Mouse (Mus musculus) spleen, adult 2 months (tissue): Measurements from ENCODE around the gene Cnpy2. TPM values are rescaled to one million over a fixed set of nuclear protein-coding genes. Genes with fewer than 3 reads are reported as not detected.
A peak's percentile ranks its signal among the peaks of the same experiment; 100 is the strongest.

Source experiments
- DNase-seq, 2 experiments: peaks; one replicate each; pipeline versions ENCODE4 v3.0.0 to v3.0.0-alpha.2; 2012 to 2021; ENCODE audit warnings: low spot score in 2 of 2, low read depth in 1 of 2
- H3K27ac ChIP-seq: fragments of 200-500 bp; 2 replicates; pipeline ENCODE4 v1.5.1; 2012; ENCODE audit warnings: low read length, inconsistent platforms; ENCODE audit not compliant: insufficient read depth
- H3K27me3 ChIP-seq: fragments of 200-500 bp; 2 replicates; pipeline ENCODE4 v1.6.1; 2012; ENCODE audit warnings: mild to moderate bottlenecking, moderate library complexity, low read length, inconsistent platforms; ENCODE audit not compliant: control insufficient read depth, insufficient read depth
- H3K36me3 ChIP-seq: fragments of 200-500 bp; 2 replicates; pipeline ENCODE4 v1.6.1; 2012; ENCODE audit warnings: mild to moderate bottlenecking, low read length, inconsistent platforms; ENCODE audit not compliant: control insufficient read depth, insufficient read depth
- H3K4me1 ChIP-seq: fragments of 200-500 bp; 2 replicates; pipeline ENCODE4 v1.6.1; 2011; ENCODE audit warnings: inconsistent platforms; ENCODE audit not compliant: control insufficient read depth, insufficient read depth, insufficient read length
- H3K4me3 ChIP-seq: fragments of 200-500 bp; 2 replicates; pipeline ENCODE4 v1.5.1; 2011; ENCODE audit warnings: mild to moderate bottlenecking, inconsistent platforms; ENCODE audit not compliant: insufficient read depth, insufficient read length; ENCODE audit errors: extremely low read depth
- CTCF ChIP-seq: fragments of 200-500 bp; IDR thresholded peaks from 2 replicates; pipeline ENCODE4 v1.5.1; 2011; ENCODE audit warnings: mild to moderate bottlenecking, inconsistent platforms; ENCODE audit not compliant: insufficient read depth, insufficient read length, insufficient replicate concordance; ENCODE audit errors: extremely low read depth
- POLR2A ChIP-seq: fragments of 200-500 bp; IDR thresholded peaks from 2 replicates; pipeline ENCODE4 v1.6.1; 2011; ENCODE audit warnings: low read depth, low read length, inconsistent platforms
- WGBS: fragments of 180-500 bp; shearing (Covaris S2); methylation state at CpG from one replicate; pipeline ENCODE4 v1.1.7; 2018; 5-methylcytosine and 5-hydroxymethylcytosine counted together
- polyA plus RNA-seq: library from polyadenylated mRNA; depleted of rRNA; stranded (reverse); fragments of >200 nt; gene quantifications from 2 replicates; pipeline ENCODE4 v1.2.3, GENCODE M21; 2012

Gene Cnpy2
- polyA plus RNA-seq, 1 experiment = 15.9 TPM

GRCm38 (mm10) chr10:128336195-128336594, 13.9 kb downstream of the Cnpy2 start:
- H3K27me3 ChIP-seq = no peaks in the 10 kb centered on the region
- TF ChIP-seq POLR2A (no peak), CTCF (no peak)
- 93% methylated on average over 3 of the region's 3 CpGs for WGBS
- no peak overlapping the region for H3K4me3 ChIP-seq
- no peak overlapping the region for H3K27ac ChIP-seq
- no peaks in the 10 kb centered on the region for H3K36me3 ChIP-seq
- peaks cover 2% of the 10 kb centered on the region; the same call in 1 of the 2 replicates for H3K4me1 ChIP-seq
- DNase-seq = no peak

GRCm38 (mm10) chr10:128336597-128336996, 14.3 kb downstream of the Cnpy2 start:
- no peak for DNase-seq
- H3K27ac ChIP-seq = no peak overlapping the region
- no peak overlapping the region for H3K4me3 ChIP-seq
- peaks cover 2% of the 10 kb centered on the region; the same call in 1 of the 2 replicates for H3K4me1 ChIP-seq
- no peaks in the 10 kb centered on the region for H3K36me3 ChIP-seq
- TF ChIP-seq CTCF = no peak
- no peak for TF ChIP-seq POLR2A
- H3K27me3 ChIP-seq = no peaks in the 10 kb centered on the region
- 76% methylated on average over 3 of the region's 3 CpGs for WGBS

DNA sequence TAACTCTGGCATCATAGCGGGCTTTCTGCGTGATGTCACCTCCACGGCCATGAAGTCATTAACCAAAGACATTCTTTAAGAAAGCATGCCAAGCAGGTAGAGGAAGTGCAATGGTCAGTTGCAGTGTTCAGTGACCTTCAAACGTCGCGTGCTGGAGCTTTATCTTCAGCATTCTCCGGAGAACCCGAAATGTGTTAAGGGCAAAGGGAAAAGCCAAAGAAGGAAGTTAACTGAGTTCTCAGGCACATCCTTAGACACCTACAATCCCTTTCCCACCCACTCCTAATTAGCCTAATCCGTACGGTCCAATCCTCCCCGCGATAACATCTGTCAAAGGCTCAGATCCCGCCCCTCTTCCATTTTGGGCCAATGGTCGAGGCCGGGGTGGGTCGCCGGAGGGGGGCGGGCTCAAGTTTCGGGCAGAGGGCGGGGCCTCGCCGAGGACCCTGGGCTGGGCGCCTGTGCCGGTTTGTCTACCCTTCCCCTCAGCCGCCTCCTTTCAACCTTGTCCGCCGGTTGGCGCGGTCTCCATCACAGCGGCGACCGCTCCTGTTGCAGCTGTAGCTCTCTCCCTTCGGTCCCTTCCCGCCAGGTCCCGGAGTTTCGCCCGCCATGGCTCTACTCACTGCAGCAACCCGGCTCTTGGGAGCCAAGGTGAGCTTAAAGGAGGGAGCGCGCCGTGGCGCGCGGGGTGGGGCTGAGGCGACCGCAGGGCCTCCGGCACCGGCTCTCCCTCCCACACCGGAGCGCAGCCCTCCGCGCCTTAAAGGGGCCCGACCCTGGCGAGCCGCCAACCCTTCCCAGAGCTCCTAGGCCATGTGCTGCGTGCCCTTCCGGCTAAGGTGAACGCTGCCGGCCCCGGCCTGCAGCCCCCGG, 15.3 kb downstream of the Cnpy2 start, which contains the start of gene Cs:
TSS of gene Cs (plus strand) at position 429 of the 876 bp plus-strand sequence.
- Histone ChIP-seq H3K36me3 (no peaks in the 10 kb centered on the region), H3K27ac (peak within 1 kb of the TSS; percentile 92), H3K27me3 (no peaks in the 10 kb centered on the region), H3K4me3 (peak within 1 kb of the TSS; percentile 90), H3K4me1 (peaks cover 2% of the 10 kb centered on the region; the same call in 1 of the 2 replicates)
- peak; percentile 96 to 98 for DNase-seq
- WGBS = under 1% methylated on average over 60 of the region's 61 CpGs
- TF ChIP-seq CTCF = no peak
- TF ChIP-seq POLR2A = peak; percentile 67

- DNase-seq = peak in 1 of 2 experiments; percentile 37
- 12% methylated on average over 5 of the region's 5 CpGs for WGBS
- H3K4me3 ChIP-seq = peak overlapping the region; percentile 90
- peak overlapping the region; percentile 92 for H3K27ac ChIP-seq
- peaks cover 2% of the 10 kb centered on the region; the same call in 1 of the 2 replicates for H3K4me1 ChIP-seq
- no peaks in the 10 kb centered on the region for H3K27me3 ChIP-seq
- TF ChIP-seq CTCF = no peak
- TF ChIP-seq POLR2A = no peak
- no peaks in the 10 kb centered on the region for H3K36me3 ChIP-seq
These were observed 16.2 kb downstream of the Cnpy2 start for GRCm38 (mm10) chr10:128338415-128338814.

DNA sequence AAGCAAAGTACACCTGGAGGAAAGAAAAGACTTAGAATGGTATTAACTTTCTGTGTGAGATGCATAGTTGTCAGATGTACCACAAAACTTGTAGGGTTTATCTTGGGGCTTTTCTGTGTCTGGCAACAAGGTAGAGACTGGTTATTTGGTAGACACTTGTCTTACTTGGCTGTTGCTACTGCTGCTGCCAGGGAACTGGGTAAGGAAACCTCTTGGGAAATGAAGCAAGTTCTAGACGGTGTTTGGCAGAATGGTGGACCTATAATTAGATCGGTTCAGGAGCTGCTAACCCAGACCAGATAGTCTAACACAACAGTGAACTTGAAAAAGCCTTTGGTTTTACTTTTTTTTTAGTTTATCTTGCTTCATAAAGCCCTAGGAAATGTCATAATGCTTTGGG, 16.7 kb downstream of the Cnpy2 start:
- Histone ChIP-seq H3K36me3 (no peaks in the 10 kb centered on the region), H3K4me1 (peaks cover 4% of the 10 kb centered on the region; the same call in 1 of the 2 replicates), H3K27me3 (no peaks in the 10 kb centered on the region), H3K4me3 (no peak overlapping the region), H3K27ac (no peak overlapping the region)
- 52% methylated on average over 2 of the region's 2 CpGs for WGBS
- TF ChIP-seq CTCF (no peak), POLR2A (no peak)
- DNase-seq = no peak

GRCm38 (mm10) chr10:128340257-128340656, 18.0 kb downstream of the Cnpy2 start:
- no peak for DNase-seq
- Histone ChIP-seq H3K4me3 (no peak overlapping the region), H3K36me3 (no peaks in the 10 kb centered on the region), H3K4me1 (peaks cover 10% of the 10 kb centered on the region; the same call in 1 of the 2 replicates), H3K27ac (no peak overlapping the region), H3K27me3 (no peaks in the 10 kb centered on the region)
- WGBS = 76% methylated on average over 2 of the region's 2 CpGs
- TF ChIP-seq POLR2A = no peak

- WGBS = 95% methylated on average over 1 of the region's 1 CpGs
- Histone ChIP-seq H3K4me1 (peaks cover 8% of the 10 kb centered on the region; the same call in 1 of the 2 replicates), H3K27ac (no peak overlapping the region), H3K4me3 (no peak overlapping the region), H3K27me3 (no peaks in the 10 kb centered on the region), H3K36me3 (no peaks in the 10 kb centered on the region)
- no peak for TF ChIP-seq CTCF
- no peak for TF ChIP-seq POLR2A
- no peak for DNase-seq
These were observed 21.2 kb downstream of the Cnpy2 start for GRCm38 (mm10) chr10:128343436-128343835.
